In genomic region chr13:12809591-12809990, GRCm38 (mm10) we compare ENCODE assay signal across 40 mouse cellular contexts. TPM values are rescaled to one million over a fixed set of nuclear protein-coding genes. Genes with fewer than 3 reads are reported as not detected.
"Had no signal": no experiment of that assay in that cellular context is flagged by ENCODE, and none has a peak within 500 bp of the region (broad histone marks: within the 10 kb centered on the region; RNA-seq: fewer than 3 reads in every experiment).

No protein-coding gene starts in this region.

- H3K4me3 ChIP-seq: heart, adult 2 months; heart, embryonic 13.5 days; heart, embryonic 15.5 days; hindbrain, embryonic 15.5 days; kidney, embryonic 15.5 days; limb, embryonic 13.5 days; limb, embryonic 15.5 days; liver, embryonic 12.5 days had no signal

- H3K9ac ChIP-seq: heart, embryonic 13.5 days; heart, embryonic 15.5 days; hindbrain, embryonic 15.5 days; kidney, embryonic 15.5 days; limb, embryonic 13.5 days; limb, embryonic 15.5 days; liver, embryonic 12.5 days; liver, embryonic 14.5 days had no signal

- H3K36me3 ChIP-seq: heart, embryonic 13.5 days; heart, embryonic 15.5 days; hindbrain, embryonic 15.5 days; kidney, embryonic 15.5 days; limb, embryonic 13.5 days; limb, embryonic 15.5 days; liver, embryonic 12.5 days had no signal

- H3K27me3 ChIP-seq: heart, embryonic 13.5 days; heart, embryonic 15.5 days; hindbrain, embryonic 15.5 days; kidney, embryonic 15.5 days; limb, embryonic 13.5 days; limb, embryonic 15.5 days; liver, embryonic 12.5 days had no signal

- H3K4me2 ChIP-seq: heart, embryonic 11.5 days; heart, embryonic 13.5 days; heart, embryonic 15.5 days; hindbrain, embryonic 15.5 days; kidney, embryonic 15.5 days; limb, embryonic 13.5 days; limb, embryonic 15.5 days; liver, embryonic 12.5 days had no signal

- DNase-seq: gastrocnemius, postnatal 14 days; gastrocnemius, postnatal 36 days; heart, adult 2 months; heart, postnatal 14 days; heart, postnatal 36 days; kidney, adult 11 months; kidney, adult 2 months; kidney, adult 9 months; kidney, postnatal 14 days; kidney, postnatal 36 days; layer of hippocampus, adult 9-11 months; layer of hippocampus, postnatal 36 days; left cerebral cortex, postnatal 4 days had no signal

- H3K4me1 ChIP-seq: heart, embryonic 13.5 days; heart, embryonic 15.5 days; hindbrain, embryonic 15.5 days; kidney, embryonic 15.5 days; limb, embryonic 13.5 days; limb, embryonic 15.5 days; liver, embryonic 12.5 days had no signal

- ATAC-seq: hindbrain, postnatal 0 days; intestine, embryonic 16.5 days; liver, embryonic 12.5 days had no signal

- H3K27ac ChIP-seq: heart, adult 2 months; heart, embryonic 13.5 days; heart, embryonic 15.5 days; hindbrain, embryonic 15.5 days; hindbrain, postnatal 0 days; kidney, embryonic 15.5 days; kidney, postnatal 0 days; limb, embryonic 13.5 days; limb, embryonic 15.5 days; liver, embryonic 12.5 days; liver, embryonic 14.5 days had no signal

RNA-seq across cellular contexts. Expression of gene Prl2c3, which starts 9.7 kb away (rescaled TPM):
- total RNA-seq: gastrocnemius, adult 18-20 months; gastrocnemius, adult 8-10 months; gastrocnemius, postnatal 14 days; gastrocnemius, postnatal 36 days; heart, adult 2 months; heart, postnatal 14 days; heart, postnatal 36 days; hematopoietic stem cell, adult 5-6 weeks; hindbrain, postnatal 0 days; layer of hippocampus, adult 18-20 months; layer of hippocampus, adult 8-10 months; layer of hippocampus, postnatal 14 days; layer of hippocampus, postnatal 36 days; left cerebral cortex, adult 18-20 months; left cerebral cortex, adult 8-10 months; left cerebral cortex, postnatal 10 days; left cerebral cortex, postnatal 25 days; left cerebral cortex, postnatal 4 days; liver, adult 2 months had no signal
- polyA plus RNA-seq: gonadal fat pad, adult 2 months; heart, adult 2 months; heart, embryonic 11.5 days; heart, embryonic 13.5 days; heart, embryonic 15.5 days; hindbrain, embryonic 15.5 days; hindbrain, postnatal 0 days; intestine, embryonic 14.5 days; intestine, embryonic 16.5 days; kidney, adult 2 months; kidney, postnatal 0 days; large intestine, adult 2 months; limb, embryonic 11.5 days; limb, embryonic 13.5 days; liver, adult 2 months; liver, embryonic 12.5 days had no signal
